Mouse (Mus musculus) lung, postnatal 0 days (tissue): ENCODE measurements at regions not wholly inside any gene's neighbourhood (a gene's known extent, or its start where the extent isn't known, plus 50 kb on each side); places are given as distances from the start of the nearest gene placed in this dataset.

Experiments used
- CTCF ChIP-seq: IDR thresholded peaks from 2 replicates; pipeline ENCODE4 v1.5.1; 2016; ENCODE audit warnings: antibody characterized with exemption, mild to moderate bottlenecking
- EP300 ChIP-seq: IDR thresholded peaks from 2 replicates; pipeline ENCODE4 v1.6.1; 2016; ENCODE audit warnings: antibody characterized with exemption, mild to moderate bottlenecking, control low read depth

DNA sequence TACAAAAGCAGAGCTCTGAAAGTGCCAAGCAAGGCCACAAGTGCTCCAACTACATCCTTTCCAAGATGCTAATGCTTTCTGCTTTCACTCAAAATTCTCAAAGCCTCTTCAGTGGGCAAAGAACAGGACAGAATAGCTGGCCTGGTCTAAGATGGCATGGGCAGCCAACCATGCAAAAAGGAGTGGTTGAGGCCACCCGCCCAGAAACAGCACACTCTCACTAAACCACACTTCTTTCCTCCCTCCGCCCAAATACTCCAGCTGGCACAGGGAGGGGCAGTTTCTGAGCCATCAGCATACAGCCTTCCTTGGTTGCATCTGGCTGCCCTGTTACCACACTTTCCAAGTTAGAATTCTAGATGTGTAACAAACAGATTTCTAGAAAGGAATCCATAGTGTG is 55.4 kb upstream of the Picalm start:
- TF ChIP-seq CTCF = no peak
- TF ChIP-seq EP300 = no peak
